Mouse (Mus musculus): ENCODE measurements at regions not wholly inside any gene's neighbourhood (a gene's known extent, or its start where the extent isn't known, plus 50 kb on each side); places are given as distances from the start of the nearest gene placed in this dataset.

DNA sequence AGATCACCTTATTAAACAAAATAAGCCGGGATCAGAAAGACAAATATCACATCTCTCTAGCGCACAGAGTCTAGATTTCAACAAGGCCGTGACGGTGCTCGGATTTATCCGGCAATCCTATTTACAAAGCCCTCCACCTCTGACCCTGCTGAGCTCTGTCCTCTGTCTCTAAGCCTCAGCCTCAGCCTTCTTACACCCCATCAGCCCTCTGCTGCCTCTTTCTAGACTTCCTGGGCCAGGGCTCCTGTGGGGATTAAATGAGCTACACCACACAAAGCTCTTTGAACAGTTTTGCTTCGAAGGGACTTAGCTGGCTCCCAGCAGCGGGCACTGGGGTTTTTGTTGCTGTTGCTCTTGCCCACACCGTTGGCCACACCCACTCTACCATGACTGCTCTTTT, 211.8 kb downstream of the CK137956 start:
- no peaks in the 10 kb centered on the region for H3K36me3 ChIP-seq (ENCODE audit: control insufficient read depth, insufficient read depth, low read length)
- H3K27me3 ChIP-seq (ENCODE audit: control insufficient read depth, insufficient read depth, low read length): no peaks in the 10 kb centered on the region
- H3K4me1 ChIP-seq (ENCODE audit: control insufficient read depth, insufficient read depth, low read length): no peaks in the 10 kb centered on the region
- TF ChIP-seq POLR2A (IDR thresholded peaks at IDR 0.05; ENCODE audit: control insufficient read depth, low read depth, low read length) (no peak), CTCF (IDR thresholded peaks at IDR 0.05; ENCODE audit: control insufficient read depth, insufficient read depth, insufficient replicate concordance, low read depth, low read length) (no peak)
- no peak overlapping the region for H3K4me3 ChIP-seq (ENCODE audit: control insufficient read depth, low read depth, low read length)
- H3K27ac ChIP-seq (ENCODE audit: control insufficient read depth, insufficient read depth, low read depth, low read length): no peak overlapping the region

DNA sequence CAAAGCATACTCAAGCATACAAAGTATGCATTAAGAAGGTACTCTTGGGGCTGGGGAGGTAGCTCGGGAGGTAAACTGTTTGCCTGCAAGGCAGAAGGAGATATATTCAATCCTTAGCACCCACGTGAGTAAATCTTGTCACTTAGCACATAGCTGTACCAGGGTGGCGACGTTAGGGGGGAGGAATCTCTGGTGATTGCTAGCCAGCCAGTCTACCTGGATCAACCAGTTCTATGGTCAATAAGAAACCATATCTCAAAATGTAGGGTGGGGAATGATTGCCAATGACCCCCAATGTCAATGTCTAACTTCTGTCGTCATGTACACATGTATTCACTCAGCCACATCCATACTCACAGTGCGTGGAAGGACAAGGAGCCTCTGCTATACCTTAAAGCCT, 214.5 kb downstream of the CK137956 start:
- TF ChIP-seq CTCF (IDR thresholded peaks at IDR 0.05; ENCODE audit: control insufficient read depth, insufficient read depth, insufficient replicate concordance, low read depth, low read length) (no peak), POLR2A (IDR thresholded peaks at IDR 0.05; ENCODE audit: control insufficient read depth, low read depth, low read length) (no peak)
- no peaks in the 10 kb centered on the region for H3K27me3 ChIP-seq (ENCODE audit: control insufficient read depth, insufficient read depth, low read length)
- H3K4me3 ChIP-seq (ENCODE audit: control insufficient read depth, low read depth, low read length): no peak overlapping the region
- H3K4me1 ChIP-seq (ENCODE audit: control insufficient read depth, insufficient read depth, low read length): no peaks in the 10 kb centered on the region
- H3K27ac ChIP-seq (ENCODE audit: control insufficient read depth, insufficient read depth, low read depth, low read length): no peak overlapping the region
- H3K36me3 ChIP-seq (ENCODE audit: control insufficient read depth, insufficient read depth, low read length): no peaks in the 10 kb centered on the region

DNA sequence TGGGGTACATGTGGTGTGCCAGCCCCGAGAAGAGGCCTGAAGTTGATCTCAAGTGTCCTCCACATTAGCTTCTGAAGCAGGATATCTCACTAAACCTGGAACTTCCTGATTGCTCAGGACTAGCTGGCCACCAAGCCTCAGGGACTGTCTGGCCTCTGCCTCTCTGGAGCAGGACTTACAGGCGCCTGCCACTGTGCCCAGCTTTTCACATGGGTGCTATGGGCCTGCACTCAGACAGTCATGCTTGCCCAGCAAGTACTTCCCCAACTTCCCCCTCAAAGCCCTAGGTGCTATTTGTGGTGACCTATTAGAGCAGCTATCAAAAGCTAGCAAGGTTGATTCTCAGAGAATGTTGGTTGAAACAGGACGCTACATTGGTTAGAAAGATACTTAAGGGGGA, 220.0 kb downstream of the CK137956 start:
- H3K36me3 ChIP-seq (ENCODE audit: control insufficient read depth, insufficient read depth, low read length): no peaks in the 10 kb centered on the region
- no peak overlapping the region for H3K27ac ChIP-seq (ENCODE audit: control insufficient read depth, insufficient read depth, low read depth, low read length)
- no peak overlapping the region for H3K4me3 ChIP-seq (ENCODE audit: control insufficient read depth, low read depth, low read length)
- H3K27me3 ChIP-seq (ENCODE audit: control insufficient read depth, insufficient read depth, low read length): no peaks in the 10 kb centered on the region
- no peaks in the 10 kb centered on the region for H3K4me1 ChIP-seq (ENCODE audit: control insufficient read depth, insufficient read depth, low read length)
- no peak for TF ChIP-seq CTCF (IDR thresholded peaks at IDR 0.05; ENCODE audit: control insufficient read depth, insufficient read depth, insufficient replicate concordance, low read depth, low read length)
- no peak for TF ChIP-seq POLR2A (IDR thresholded peaks at IDR 0.05; ENCODE audit: control insufficient read depth, low read depth, low read length)

DNA sequence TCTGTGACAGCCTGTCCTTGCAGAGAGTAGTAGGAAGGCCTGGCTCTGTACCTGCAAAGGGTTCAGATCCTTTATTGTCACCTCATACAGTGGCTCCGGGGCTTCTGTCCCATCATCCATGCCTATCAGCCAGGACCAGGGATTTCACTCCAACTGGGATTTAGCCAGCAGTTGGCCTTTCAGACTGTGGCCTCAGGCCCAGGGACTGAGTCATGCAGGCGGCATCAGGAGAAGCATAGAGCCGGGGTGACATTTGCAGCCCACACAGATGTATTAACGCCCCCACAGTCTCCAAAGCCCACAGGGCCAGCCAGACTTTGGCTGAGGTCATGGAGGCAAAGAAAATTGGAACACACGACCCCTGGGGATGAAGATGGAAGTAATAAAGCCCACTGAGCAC, 222.9 kb downstream of the CK137956 start:
- Histone ChIP-seq H3K27me3 (ENCODE audit: control insufficient read depth, insufficient read depth, low read length) (no peaks in the 10 kb centered on the region), H3K36me3 (ENCODE audit: control insufficient read depth, insufficient read depth, low read length) (no peaks in the 10 kb centered on the region), H3K27ac (ENCODE audit: control insufficient read depth, insufficient read depth, low read depth, low read length) (no peak overlapping the region), H3K4me3 (ENCODE audit: control insufficient read depth, low read depth, low read length) (no peak overlapping the region), H3K4me1 (ENCODE audit: control insufficient read depth, insufficient read depth, low read length) (no peaks in the 10 kb centered on the region)
- TF ChIP-seq CTCF (IDR thresholded peaks at IDR 0.05; ENCODE audit: control insufficient read depth, insufficient read depth, insufficient replicate concordance, low read depth, low read length) (no peak), POLR2A (IDR thresholded peaks at IDR 0.05; ENCODE audit: control insufficient read depth, low read depth, low read length) (no peak)

DNA sequence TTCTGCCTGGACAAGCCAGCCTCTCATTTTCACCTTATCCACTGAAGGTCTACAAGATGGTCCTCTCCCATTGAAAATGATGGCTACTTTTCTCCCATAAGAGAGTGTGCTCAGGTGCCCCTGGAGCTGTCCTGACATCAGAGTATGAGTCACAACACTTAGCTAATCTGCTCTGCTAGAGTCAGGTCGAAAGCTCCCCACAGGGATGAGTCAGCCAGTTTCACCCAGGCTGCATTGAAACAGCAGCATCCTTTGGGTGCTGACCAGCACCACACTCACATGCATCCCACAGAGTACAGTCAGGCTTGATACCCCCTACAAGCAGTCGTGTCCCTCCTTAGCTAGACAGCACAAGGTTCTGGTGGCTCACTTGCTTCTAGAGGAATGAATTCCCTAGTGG, 234.0 kb downstream of the CK137956 start:
- H3K36me3 ChIP-seq (ENCODE audit: control insufficient read depth, insufficient read depth, low read length): no peaks in the 10 kb centered on the region

DNA sequence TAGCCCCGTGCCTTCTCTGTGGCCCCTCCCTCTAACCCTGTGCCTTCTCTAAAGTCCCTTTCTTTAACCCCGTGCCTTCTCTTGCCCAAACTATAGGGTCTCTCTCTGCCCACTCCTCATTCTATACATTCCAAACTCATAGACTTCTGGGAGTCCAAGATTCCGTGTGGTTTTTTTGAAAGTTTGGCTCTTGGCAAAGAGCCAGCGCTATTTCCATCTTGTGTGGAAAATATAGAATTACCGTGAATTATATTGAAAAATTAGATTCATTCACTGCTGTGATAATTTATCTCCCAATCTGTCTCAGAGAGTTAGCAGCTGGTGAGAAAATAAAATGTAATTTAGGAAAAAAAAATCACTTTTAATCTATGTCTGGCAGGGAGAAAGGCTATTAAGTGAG, 234.6 kb downstream of the CK137956 start:
- peaks cover 3% of the 10 kb centered on the region; the same call in 1 of the 2 replicates for H3K4me1 ChIP-seq (ENCODE audit: control insufficient read depth, insufficient read depth, low read length)
- H3K4me3 ChIP-seq (ENCODE audit: control insufficient read depth, low read depth, low read length): no peak overlapping the region
- no peak for TF ChIP-seq CTCF (IDR thresholded peaks at IDR 0.05; ENCODE audit: control insufficient read depth, insufficient read depth, insufficient replicate concordance, low read depth, low read length)
- TF ChIP-seq POLR2A (IDR thresholded peaks at IDR 0.05; ENCODE audit: control insufficient read depth, low read depth, low read length): no peak
- H3K36me3 ChIP-seq (ENCODE audit: control insufficient read depth, insufficient read depth, low read length): no peaks in the 10 kb centered on the region
- no peaks in the 10 kb centered on the region for H3K27me3 ChIP-seq (ENCODE audit: control insufficient read depth, insufficient read depth, low read length)
- no peak overlapping the region for H3K27ac ChIP-seq (ENCODE audit: control insufficient read depth, insufficient read depth, low read depth, low read length)

More for the DNA sequence above, 234.0 kb downstream of the CK137956 start:
- no peak overlapping the region for H3K4me3 ChIP-seq (ENCODE audit: control insufficient read depth, low read depth, low read length)
- no peaks in the 10 kb centered on the region for H3K27me3 ChIP-seq (ENCODE audit: control insufficient read depth, insufficient read depth, low read length)
- TF ChIP-seq POLR2A (IDR thresholded peaks at IDR 0.05; ENCODE audit: control insufficient read depth, low read depth, low read length) (no peak), CTCF (IDR thresholded peaks at IDR 0.05; ENCODE audit: control insufficient read depth, insufficient read depth, insufficient replicate concordance, low read depth, low read length) (no peak)
- no peak overlapping the region for H3K27ac ChIP-seq (ENCODE audit: control insufficient read depth, insufficient read depth, low read depth, low read length)
- peaks cover 3% of the 10 kb centered on the region; the same call in 1 of the 2 replicates for H3K4me1 ChIP-seq (ENCODE audit: control insufficient read depth, insufficient read depth, low read length)

DNA sequence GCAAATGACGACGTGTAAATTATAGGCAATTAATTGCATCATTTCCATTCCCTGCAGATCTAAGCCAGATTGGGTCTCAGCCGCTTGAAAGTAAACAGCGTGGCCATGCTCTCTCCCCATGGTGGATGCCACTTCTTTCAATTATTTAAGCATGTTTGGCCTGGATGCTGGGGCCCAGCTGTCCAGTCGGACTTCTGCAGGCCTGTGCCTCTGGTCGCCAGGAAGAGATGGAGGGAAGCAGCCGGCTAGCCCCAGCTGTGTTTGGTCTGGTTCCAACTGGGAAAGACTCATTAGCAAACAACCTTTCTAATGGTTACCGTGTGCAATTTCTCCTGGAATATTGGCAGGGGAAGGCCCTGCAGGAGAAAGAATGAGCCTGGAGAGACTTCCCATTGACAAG, 236.1 kb downstream of the CK137956 start:
- TF ChIP-seq CTCF (IDR thresholded peaks at IDR 0.05; ENCODE audit: control insufficient read depth, insufficient read depth, insufficient replicate concordance, low read depth, low read length): no peak
- no peak for TF ChIP-seq POLR2A (IDR thresholded peaks at IDR 0.05; ENCODE audit: control insufficient read depth, low read depth, low read length)
- Histone ChIP-seq H3K27me3 (ENCODE audit: control insufficient read depth, insufficient read depth, low read length) (no peaks in the 10 kb centered on the region), H3K4me1 (ENCODE audit: control insufficient read depth, insufficient read depth, low read length) (peaks cover 3% of the 10 kb centered on the region; the same call in 1 of the 2 replicates), H3K4me3 (ENCODE audit: control insufficient read depth, low read depth, low read length) (no peak overlapping the region), H3K36me3 (ENCODE audit: control insufficient read depth, insufficient read depth, low read length) (no peaks in the 10 kb centered on the region), H3K27ac (ENCODE audit: control insufficient read depth, insufficient read depth, low read depth, low read length) (no peak overlapping the region)

DNA sequence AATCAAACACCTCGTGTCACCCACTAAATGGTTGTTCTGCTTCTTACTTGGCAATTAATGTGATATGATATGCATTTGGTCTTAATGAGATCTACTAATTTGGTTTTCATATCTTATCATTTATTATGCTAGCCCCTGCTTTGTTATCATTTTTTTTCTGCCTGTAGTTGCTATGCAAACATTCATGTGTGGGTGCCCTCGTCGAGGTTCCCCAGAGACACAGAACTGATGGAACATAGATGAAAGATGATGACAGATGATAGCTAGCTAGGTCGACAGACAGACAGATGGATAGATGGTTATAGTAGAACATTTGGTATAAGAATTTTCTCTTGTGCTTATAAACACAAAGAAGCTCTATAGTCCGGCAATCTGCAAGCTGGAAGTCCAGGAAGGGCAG, 252.1 kb downstream of the CK137956 start:
- Histone ChIP-seq H3K36me3 (ENCODE audit: control insufficient read depth, insufficient read depth, low read length) (no peaks in the 10 kb centered on the region), H3K27me3 (ENCODE audit: control insufficient read depth, insufficient read depth, low read length) (no peaks in the 10 kb centered on the region), H3K4me1 (ENCODE audit: control insufficient read depth, insufficient read depth, low read length) (no peaks in the 10 kb centered on the region; the same call in 1 of the 2 replicates), H3K4me3 (ENCODE audit: control insufficient read depth, low read depth, low read length) (no peak overlapping the region), H3K27ac (ENCODE audit: control insufficient read depth, insufficient read depth, low read depth, low read length) (no peak overlapping the region)
- no peak for TF ChIP-seq POLR2A (IDR thresholded peaks at IDR 0.05; ENCODE audit: control insufficient read depth, low read depth, low read length)
- no peak for TF ChIP-seq CTCF (IDR thresholded peaks at IDR 0.05; ENCODE audit: control insufficient read depth, insufficient read depth, insufficient replicate concordance, low read depth, low read length)

All from testis, adult 2 months (tissue).